Mouse (Mus musculus) adrenal gland, adult 18-20 months (tissue): ENCODE data around the gene Tmem176b. TPM values are rescaled to one million over a fixed set of nuclear protein-coding genes. Genes with fewer than 3 reads are reported as not detected.
"Not testable (repeated sequence)": the region's sequence is repeated elsewhere in the genome, so short reads cannot be mapped to it uniquely, and the experiment has no call there.

Experiments
- DNase-seq, 2 experiments: peaks; one replicate each; pipeline ENCODE4 v3.0.0; 2021 to 2022; ENCODE audit warnings: low spot score in 2 of 2
- long read RNA-seq, 2 experiments: library from polyadenylated mRNA; stranded (forward); transcript quantifications; one replicate each; pipeline ENCODE4 v2.0.0; 2021
- total RNA-seq, 2 experiments: library from RNA; stranded (reverse); gene quantifications; 1 replicate in 1 of 2; 2 replicates in 1 of 2; pipeline ENCODE4 v1.2.3; 2021

Tmem176b gene
- total RNA-seq: 100 to 1,000 TPM; 514 to 636 TPM
- long read RNA-seq, experiment 1, transcript Tmem176b-209 (7 exons, 986 nt): minor isoform, 22 of 138 reads
- long read RNA-seq, experiment 1, transcript Tmem176b-201 (8 exons, 1,238 nt): minor isoform, 9 of 138 reads
- long read RNA-seq, experiment 1, transcript Tmem176b-203 (7 exons, 1,414 nt): major isoform, 48 of 138 reads
- long read RNA-seq, experiment 1, transcript Tmem176b-202 (7 exons, 1,648 nt): minor isoform, 17 of 138 reads
- long read RNA-seq, experiment 1, partial matches to known transcripts: 21 of 138 reads
- long read RNA-seq, experiment 1, other reads (novel, unspliced or antisense): 21 of 138 reads
- long read RNA-seq, experiment 2, transcript Tmem176b-201 (8 exons, 1,238 nt): minor isoform, 50 of 568 reads
- long read RNA-seq, experiment 2, transcript Tmem176b-209 (7 exons, 986 nt): minor isoform, 89 of 568 reads
- long read RNA-seq, experiment 2, transcript Tmem176b-202 (7 exons, 1,648 nt): minor isoform, 66 of 568 reads
- long read RNA-seq, experiment 2, transcript Tmem176b-203 (7 exons, 1,414 nt): major isoform, 188 of 568 reads
- long read RNA-seq, experiment 2, partial matches to known transcripts: 50 of 568 reads
- long read RNA-seq, experiment 2, other reads (novel, unspliced or antisense): 125 of 568 reads

DNA sequence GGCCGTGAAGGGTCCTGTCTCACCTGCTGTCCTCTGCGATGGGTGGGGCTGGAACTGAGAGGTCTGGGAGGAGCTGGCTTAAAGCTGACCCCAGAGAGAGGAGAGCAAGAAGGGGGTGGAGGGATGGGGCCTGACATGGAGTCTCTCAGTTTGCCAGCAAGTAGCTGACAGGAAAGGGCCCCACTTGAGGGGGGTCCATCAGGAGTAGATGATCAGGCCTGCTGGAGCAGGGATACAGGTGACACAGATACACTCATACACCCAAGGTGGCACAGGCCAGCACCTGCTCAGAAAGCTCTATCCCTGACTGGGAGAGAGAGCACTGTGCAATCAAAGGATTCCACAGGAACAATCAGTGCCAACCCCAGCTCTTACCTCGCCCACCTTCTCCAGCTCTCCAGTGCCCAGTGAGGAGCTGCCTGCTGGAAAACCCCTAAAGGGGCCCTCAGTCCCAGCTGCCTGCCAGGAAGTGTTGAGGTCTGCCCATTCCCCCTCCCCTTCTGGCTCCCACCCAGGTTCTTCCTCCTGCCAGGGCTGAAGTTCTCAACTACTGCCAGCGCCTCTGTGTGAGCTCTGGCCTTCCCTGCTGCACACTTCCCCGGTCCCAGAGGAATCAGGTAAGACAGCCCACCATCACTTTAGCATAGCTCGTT is at the start of gene Tmem176b:
Tmem176b (minus strand) TSS at position 524 of the 653 bp plus-strand sequence.
- peak; percentile 89 to 93 for DNase-seq

DNA sequence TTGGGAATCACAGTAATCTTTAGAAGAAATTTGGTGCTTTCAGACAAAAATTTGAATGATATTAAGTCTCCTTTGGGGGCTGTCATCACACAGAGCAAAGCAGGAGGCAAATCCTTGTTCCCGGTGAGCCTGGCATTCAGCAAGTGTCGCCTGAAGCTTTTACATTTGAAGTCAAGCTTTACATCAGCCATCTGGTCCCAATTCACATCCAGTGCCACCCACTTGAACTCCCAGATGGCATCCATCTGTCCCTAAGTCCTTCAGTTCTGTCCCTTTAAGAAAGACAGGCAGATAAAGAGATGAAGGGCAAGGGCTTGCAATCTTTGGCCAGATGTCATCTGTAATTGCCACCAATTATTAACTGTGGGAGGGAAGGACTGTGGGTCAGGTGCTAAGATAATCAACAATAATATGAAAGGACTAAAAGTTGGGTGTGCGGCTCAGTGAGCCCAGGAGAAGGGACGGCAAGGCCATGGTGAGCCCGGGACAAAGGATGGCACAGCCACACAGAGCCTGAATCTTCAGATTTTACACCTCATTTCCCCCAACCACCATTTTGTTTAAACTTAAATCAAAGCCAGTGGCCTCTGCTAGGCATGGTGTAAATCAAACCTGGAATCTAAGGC is 35.3 kb upstream of the Tmem176b start:
- no peak for DNase-seq

DNA sequence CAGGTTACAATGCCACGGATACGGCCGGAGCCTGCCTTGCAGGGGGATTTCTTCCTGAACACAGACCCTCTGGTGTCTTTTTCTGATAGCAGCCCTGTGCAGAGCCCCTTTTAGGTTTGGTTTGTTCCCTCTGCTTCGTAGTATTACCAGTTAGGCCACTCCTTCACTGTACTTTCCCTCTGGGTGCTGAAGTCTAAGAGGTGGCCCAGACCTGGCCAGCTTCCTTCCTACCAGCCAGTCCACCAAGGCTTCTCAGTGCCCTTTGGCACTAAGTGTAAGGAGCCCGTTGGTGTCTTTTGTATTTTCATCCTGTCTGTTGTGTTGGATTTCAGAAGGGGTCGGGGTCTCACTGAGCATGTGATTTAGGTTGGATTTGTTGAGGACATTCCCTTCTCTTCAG is 34.2 kb upstream of the Tmem176b start:
- no peak for DNase-seq

DNA sequence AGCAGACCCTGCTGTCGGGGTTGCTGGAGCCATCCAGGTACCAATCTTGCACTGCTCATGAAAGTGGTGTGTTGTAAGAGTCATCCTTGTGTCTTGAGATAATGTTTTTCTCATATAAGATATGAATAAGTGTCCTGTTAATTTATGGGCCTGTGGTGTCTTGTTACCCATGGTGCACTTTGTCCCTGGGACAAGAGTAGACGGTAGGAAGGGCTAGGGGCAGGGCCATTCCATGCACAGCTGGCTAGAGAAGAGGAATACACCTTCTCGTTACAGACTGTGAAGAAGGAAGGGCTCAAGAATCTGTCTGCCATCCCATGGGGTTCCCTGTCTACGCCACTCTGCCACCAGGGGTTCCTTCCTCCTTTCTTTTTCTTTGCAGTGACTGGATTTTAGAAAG is 33.3 kb upstream of the Tmem176b start:
- no peak for DNase-seq

DNA sequence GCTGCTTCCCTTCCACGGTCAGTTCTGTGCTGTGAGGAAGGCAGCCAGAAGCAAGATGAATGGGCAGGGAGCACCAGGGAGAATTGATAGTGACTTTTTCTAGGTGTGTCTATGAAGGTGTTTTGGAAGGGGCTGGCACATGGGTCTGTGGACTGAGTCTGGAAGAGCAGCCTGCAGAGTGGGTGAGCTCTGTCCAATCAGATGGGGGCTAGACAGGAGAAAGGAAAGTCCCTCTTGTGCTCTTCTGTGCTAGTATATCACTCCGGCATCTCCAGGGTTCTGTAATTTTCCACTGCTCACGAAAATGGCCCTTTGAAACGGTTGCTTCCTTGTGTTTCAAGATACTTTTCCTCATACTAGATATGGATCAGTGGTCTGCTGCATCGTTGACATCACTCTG is 31.3 kb upstream of the Tmem176b start, which contains the start of gene Aoc1:
Aoc1 (plus strand) TSS at position 301 of the 400 bp plus-strand sequence.
- DNase-seq: no peak

DNA sequence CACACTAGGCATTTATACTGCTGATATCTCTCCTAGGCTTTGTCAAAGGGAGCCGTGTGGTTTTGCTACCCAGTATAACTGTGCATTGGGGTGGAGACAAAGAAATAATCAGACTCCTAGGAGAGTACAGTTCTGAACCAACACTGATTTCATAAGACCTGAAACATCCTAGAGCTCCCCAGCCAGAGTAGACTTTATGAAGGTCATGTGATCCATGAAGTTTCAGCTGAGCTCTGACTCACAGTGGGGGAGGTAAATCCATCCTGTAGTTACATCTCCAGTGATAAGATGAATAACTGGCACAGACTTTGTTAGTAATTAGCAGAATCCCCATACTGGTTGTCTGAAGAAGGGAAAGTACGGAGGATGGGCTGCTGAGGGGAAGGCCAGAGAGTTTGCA is 28.5 kb upstream of the Tmem176b start:
- DNase-seq: no peak

DNA sequence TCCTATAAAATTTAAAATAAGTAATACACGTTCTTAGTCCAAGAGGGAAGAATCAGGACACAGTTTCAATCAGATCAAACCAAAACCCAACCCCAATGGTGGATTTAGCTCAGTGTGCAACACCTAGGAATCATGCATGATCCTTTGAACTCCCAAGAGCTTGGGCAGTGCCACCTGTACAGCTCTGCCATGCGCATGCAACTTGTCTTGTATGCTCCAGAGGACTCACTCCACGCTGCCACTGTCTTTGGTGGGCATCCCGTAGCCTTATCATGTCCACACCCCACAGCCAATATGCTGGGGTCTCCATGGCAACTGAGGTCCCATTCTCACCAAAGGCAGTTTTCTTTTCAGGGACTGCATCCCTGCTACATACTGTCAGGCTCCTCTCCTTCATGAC is 25.9 kb upstream of the Tmem176b start:
- no peak for DNase-seq

DNA sequence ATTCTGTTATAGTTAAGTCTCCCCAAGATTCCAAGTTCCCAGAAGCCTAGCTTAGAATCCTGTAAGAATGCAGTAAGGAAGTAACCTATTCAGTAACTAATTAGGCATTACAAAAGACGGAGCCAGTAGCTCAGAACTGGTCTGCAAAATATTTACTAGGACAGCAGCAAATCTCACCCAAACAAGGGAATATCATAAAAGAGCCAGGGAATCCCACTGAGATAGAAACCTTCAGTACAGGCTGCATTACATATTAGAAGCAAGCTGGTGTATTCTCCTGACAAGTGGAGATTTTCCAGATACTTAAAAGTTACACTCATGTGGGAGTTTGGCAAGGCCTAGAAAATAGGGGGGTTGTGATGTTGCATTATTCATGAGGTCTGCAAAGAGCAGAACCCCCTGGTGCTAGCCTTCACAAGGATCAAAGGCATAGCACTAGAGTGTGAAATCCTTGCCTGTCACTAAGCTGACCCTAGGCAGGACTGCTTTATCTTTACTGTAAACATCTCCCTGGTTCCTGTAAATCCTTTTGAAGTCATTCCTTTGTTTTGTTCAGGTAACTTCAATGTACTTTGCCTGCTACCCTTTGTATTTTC is 25.2 kb upstream of the Tmem176b start:
- DNase-seq: not testable (repeated sequence)

DNA sequence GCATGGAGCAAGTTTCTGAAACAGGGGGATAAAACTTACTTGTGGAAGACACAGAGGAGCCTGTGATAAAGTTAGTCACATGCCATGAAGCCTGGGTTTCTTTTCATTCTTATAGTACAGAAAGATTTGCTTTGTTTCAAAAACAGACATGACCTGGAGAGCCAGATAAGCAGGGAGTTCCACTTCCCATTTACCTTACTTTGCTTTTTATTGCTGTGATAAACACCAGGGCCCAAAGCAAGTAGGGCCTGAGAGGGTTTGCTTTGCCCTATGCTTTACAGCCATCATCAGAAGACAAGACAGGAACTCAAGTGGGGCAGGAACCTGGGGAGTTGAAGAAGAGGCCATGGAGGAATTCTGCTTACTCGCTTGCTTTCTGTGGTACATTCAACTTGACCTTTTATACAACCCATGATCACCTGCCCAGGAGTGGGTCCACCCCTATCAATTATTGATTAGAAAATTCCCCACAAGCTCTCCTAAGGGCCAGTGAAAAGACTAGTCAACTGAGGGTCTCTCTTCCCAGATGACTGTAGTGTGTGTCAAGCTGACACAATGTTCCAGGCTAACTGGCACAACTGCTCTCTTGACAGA is 24.0 kb upstream of the Tmem176b start:
- DNase-seq: no peak

DNA sequence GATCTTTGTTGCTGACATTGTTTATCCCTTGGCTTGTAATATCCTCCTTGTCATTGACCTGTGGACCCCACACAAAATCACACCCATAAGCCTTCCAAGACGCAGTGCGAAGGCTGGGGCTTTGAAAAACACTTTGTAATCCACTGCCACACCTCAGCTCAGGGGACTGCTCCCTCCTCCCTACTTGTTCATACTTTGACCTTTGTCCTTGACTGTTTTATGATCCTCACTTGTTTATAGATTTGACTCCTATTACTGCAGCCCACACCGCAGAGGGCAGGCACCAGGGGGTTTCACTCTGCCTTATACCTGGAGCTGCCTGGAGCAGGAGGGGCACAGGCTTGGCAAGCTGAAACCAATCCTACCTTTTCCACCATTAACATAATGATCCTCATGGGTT is 23.4 kb upstream of the Tmem176b start:
- peak in 1 of 2 experiments; percentile 12 for DNase-seq

DNA sequence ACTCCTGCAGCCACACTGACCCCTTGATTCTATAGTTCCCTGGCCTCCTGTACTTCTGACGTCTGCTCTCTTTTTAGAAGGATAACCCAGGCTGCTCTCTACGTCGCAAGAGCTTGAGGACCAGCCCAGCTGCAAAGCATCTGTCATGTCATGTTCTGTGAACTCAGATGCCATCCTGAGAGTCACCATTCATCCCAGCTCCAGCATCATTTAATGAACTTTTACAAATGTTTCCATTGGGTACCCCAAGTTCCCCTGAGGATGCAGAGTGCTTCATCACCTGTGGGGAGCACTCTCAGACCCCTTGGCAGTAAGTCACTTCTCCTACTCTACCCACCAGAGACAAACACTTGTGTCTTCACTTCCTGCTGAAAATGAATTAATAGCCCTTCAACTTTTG is 22.9 kb upstream of the Tmem176b start:
- DNase-seq: peak in 1 of 2 experiments; percentile 5

DNA sequence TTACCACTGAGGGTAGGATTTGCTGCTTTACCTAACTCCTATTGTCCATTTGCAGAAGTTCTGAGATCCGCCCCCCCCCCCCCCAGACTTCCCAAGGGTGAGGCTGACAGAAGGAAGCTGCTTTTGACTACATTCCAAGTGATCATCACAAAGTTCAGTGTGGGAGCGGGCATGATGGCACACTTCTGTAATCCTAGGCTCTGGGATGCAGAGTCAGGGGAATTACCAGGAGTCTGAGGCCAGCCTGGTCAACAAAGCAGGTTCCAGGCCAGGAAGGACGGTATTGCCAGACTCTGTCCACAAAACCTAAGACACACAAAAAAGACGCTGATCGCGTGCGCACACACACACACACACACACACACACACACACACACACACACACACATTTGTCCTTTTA is 22.2 kb upstream of the Tmem176b start:
- peak in 1 of 2 experiments; percentile 11 for DNase-seq

DNA sequence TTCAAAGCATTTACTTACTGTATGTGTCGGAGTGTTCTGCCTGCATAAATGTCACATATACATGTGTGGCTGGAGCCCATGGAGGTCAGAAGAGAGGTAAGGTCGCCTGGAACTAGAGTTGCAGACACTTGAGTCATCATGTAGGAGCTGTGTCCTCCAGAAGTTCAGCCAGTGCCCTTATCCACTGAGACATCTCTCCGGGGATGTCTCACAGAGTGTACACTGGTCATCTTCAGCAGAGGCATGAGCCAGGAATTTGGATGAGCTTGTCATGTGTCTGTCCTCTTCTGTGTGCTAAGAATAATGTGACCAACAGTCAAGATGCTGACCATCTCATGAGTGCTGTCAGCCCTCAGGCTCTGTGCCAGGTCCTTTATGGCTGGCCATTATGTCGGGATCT is 21.5 kb upstream of the Tmem176b start:
- peak in 1 of 2 experiments; percentile 8 for DNase-seq

DNA sequence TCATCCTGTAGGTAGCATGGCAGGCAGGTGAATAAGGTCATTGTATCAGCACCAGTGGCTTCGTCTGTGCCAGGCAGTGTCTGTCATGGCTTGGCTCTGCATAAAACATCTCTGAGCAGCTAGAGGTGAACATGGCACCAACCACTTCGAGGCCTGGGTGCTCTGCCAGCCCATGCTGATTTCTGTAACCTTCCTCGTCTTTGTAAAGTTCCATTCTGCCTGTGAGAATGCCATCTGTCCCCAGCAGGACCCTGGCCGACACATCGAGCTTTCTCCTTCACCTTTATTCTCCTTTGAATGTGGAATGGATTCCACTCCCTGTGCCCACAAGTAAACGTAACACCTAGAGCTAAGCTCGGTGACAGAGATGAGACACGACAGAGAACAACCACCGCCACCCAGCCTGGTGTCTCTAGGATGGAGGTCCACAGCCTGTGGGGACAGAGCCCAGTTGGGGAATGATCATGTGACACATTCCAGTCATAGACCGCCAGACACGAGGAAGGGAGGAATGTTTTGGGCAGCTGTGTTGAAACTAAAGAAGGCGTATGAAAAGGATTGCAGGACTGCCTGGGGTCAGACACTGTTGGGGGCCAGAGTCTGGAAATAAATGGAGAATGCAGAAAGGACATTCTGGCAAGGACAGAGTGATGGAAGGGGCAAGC is 20.5 kb upstream of the Tmem176b start:
- peak in 1 of 2 experiments; percentile 7 for DNase-seq

DNA sequence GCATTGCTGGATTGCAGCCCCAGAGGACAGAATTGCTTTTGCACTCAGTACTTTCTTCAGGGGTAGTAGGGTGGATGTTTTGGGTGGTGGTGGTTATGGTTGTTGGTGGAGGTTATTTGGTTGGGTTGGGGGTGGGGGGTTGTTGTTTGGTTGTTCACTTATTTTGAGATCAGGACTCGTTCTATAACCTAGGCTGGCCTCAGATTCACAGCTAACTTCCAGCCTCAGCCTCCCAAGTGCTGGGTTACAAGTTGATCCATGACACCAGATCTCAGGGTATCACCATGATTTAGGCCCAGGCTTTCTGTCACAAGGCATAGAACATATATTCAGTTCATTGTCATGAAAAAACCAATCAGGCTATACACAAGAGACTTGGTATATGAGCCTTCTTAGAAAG is 19.6 kb upstream of the Tmem176b start:
- no peak for DNase-seq

DNA sequence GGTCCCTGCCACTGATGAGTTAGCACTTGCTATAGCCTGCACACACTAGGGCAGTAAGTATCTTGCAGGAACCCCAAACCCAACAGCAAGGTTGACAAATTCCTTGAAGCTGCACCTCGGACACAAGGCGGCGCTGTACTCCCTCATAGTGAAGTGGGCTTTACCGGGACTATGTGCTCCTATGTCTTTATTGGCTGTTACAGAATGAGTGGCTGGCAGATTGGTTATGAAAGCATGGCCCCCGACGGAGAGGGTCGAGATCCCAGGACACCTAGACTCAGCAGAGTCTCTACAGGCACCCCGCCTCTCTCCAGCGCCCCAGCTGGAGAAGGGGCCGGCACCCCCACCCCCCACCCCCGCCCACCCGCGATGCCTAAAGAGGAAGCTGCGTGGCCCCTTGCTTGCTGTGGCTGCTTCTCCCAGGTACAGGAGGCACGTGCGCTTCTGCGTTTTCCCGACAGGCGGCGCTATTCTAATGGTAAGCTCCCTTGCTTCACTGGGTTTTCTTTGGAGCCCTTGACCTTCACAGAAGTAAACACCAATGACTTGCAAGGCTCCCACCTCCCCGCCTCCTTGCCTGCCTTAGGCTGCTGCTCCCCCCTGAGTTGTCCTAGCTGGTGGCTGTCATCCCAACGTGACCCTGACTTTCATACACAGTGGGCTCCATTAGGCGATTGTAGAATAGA is 19.0 kb upstream of the Tmem176b start:
- peak; percentile 67 to 69 for DNase-seq

DNA sequence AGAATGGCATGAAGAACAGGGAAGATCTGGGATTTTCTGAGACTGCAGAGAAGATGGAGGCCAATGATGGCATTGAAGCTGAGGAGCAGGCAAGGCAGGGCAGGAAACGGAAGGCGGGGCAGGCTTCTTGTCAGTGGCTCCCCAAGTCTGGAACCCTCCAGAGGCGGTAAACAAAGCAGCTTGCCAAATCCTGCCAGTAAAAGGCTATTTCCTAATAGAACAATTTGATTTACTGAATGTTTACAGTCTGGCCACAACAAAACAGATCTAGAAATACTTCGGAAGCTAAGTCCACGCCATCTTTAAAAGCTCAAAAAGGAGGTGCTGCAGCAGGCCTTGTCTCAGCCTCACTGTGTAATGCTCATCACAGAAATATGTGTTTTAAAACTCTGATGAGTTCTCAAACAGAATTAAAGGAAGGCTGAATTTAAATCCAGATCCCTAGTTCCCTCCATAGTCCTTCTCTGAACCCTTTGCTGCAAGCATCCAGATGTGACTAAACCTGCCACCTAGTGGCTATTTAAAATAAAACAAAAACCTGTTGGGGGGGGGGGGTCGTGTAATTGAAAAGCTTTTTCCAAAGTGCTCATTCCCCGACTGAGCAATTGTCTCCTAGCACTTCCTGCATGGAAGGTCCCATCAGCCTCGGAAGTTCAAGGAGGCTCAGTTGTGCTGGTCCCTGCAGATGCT is 16.5 kb upstream of the Tmem176b start:
- DNase-seq: peak in 1 of 2 experiments; percentile 22

DNA sequence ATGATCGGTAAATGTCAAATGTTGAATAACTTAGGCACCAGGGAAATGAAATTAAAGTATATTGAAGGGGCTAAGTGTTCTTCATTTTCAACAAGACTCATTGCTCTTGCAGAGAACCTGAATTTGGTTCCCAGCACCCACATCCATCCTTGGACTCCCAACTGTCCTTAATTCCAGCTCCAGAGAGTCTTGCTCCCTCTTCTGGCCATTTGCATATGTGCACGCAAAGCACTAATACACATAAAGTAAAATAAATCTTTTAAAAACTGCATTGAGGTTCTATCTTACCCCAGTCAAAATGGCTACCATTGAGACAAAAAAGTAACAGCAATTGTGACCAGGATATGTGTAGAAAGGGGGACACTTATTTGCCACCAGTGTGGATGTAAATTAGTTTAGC is 12.9 kb upstream of the Tmem176b start:
- no peak for DNase-seq
